Mouse (Mus musculus) thymus, postnatal 36 days (tissue): ENCODE measurements around the gene Mpl.

Source experiments
- DNase-seq, 2 experiments: peaks; one replicate each; pipeline ENCODE4 v3.0.0; 2022; ENCODE audit warnings: mixed read lengths in 2 of 2

Mpl gene

GRCm38 (mm10) chr4:118427415-118427767 is 29.9 kb downstream of the Mpl start:
- no peak for DNase-seq

- no peak for DNase-seq
Observed at GRCm38 (mm10) chr4:118425374-118425773, 31.9 kb downstream of the Mpl start.

- no peak for DNase-seq
Observed at GRCm38 (mm10) chr4:118424541-118425160, 32.7 kb downstream of the Mpl start.

DNA sequence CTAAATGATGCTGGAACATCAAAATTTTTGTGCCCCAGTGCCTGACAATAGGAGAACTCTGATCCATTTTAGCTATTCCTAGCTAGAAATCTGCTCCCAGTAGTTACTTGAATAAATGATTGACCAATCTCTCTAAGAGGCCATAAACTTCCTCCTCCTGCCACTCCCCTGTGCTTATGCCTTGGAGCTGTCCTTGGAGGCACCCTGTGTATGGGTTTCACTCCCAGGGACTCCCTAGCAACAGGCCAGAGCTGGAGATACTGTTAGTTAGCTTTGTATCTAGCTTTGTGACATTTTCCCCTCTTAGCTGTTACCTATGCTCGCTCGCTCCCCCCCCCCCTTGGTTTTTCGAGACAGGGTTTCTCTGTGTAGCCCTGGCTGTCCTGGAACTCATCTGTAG is 35.9 kb downstream of the Mpl start:
- DNase-seq, result no peak

- no peak for DNase-seq
Observed at GRCm38 (mm10) chr4:118417112-118417797, 40.1 kb downstream of the Mpl start.

- DNase-seq, result no peak
Observed at GRCm38 (mm10) chr4:118416329-118416728, 41.0 kb downstream of the Mpl start.

- no peak for DNase-seq
Observed at GRCm38 (mm10) chr4:118415779-118416178, 41.5 kb downstream of the Mpl start.

DNA sequence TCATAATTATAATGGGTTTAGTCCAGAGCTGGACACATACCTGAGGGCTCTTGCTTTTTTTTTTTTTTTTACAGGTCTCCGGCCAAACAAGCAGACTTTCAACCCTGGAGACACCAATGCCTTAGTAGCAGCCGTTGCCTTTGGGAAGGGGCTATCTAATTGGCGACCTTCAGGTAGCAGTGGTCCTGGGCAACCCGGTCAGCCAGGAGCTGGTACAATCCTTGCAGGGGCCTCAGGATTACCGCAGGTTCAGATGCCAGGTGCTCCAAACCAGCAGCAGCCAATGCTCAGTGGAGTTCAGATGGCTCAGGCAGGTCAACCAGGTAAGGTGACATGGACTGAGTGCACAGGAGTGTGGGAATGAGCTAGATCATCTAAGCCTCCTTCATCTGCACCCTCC is 43.8 kb downstream of the Mpl start:
- DNase-seq, result no peak

DNA sequence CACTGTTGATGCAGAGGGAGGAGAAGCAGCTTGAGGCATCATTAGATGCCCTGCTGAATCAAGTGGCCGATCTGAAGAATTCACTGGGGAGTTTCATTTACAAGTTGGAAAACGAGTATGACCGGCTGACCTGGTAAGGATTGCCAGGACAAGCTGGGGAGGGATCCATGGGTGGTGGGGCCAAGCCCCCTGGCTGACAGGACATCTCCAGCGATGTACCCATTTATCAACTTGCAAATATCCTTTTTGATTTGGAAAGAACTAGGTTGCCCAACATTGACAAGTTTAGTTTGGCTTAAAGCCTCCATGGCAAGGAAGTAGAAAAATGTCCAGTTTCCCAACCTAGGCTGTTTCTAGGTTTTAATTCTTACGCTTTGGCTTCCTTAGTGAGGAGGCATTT is 46.4 kb downstream of the Mpl start:
- no peak for DNase-seq

DNA sequence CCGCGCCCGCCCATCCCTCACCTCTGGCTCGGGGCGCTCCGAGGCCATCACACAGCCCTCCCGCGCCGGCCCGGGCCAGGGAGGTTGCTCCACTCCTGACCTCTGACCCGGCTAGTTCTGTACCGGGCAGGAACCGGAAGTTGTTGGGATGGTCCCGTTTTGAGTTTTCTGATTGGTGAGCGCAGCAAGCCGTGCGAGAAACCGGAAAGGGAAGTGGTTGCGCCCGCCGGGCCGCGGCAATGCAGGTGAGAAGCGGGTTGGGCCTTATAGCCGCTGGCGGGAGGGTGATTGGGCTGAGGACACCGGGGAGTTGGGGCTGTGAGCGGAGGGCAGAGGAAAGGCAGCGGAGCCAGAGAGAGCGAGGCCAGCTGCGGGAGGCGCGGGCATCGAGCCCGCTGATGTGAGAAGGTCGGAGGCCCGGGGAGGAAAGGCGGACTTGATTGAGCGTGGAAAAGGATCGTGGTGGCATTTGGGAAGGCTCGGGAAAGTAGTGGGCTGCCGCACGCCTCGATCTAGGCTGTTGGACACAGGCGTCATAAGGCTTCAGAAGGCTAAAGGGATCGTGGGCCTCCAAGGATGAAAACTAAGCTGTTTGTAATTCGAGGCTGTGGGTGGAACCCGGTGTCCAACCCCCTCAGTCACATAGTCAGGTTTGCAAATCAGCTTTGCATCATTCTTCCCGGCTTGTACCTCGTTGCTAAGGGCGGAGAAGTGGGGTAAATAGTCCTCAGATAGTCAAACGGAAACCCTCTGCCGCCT is 48.0 kb downstream of the Mpl start, which contains the start of the genes Szt2 and Med8:
Gene Szt2, minus strand, starts transcription at position 132 of the 759 bp plus-strand sequence.
Gene Med8, plus strand, starts transcription at position 196 of the 759 bp plus-strand sequence.
- DNase-seq, result peak; percentile 88 to 90

GRCm38 (mm10) chr4:118402701-118403100 is 54.6 kb downstream of the Mpl start:
- DNase-seq, result no peak

GRCm38 (mm10) chr4:118401918-118402317 is 55.4 kb downstream of the Mpl start:
- DNase-seq, result no peak

DNA sequence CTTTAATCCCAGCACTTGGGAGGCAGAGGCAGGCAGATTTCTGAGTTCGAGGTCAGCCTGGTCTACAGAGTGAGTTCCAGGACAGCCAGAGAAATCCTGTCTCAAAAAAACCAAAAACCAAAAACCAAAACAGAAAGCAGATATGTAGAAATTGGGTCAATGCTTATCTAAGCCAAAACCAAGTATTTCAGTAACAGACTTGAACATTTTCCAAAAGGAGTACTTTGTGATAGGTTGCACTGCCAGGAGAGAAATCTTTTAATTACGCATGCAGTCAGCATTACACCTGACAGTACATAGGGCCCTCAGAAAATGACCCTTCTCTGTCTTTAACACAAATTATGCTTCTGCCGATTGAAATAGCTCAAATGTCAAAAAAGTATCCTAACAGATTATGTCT is 55.9 kb downstream of the Mpl start:
- DNase-seq, result no peak

GRCm38 (mm10) chr4:118398400-118398799 is 58.9 kb downstream of the Mpl start:
- DNase-seq, result no peak

DNA sequence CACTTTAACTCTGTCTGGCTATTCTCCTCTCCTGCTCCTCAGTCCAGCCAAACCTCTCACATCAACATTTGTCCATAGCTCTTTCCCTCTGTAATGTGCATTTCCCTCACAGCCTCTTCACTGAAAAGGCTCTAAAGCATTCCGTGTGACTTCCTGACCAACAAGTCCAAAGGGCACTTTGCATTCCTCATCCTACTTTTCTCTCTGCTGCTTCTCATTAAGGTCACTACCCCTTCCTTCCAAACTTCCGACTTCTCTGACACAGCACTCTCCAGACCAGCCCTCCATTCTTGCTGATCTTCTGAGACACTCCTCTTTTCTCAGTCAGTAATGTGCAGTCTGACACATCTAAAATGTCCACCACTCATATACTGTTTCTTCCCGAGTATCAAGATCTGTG is 60.9 kb downstream of the Mpl start:
- DNase-seq, result no peak

DNA sequence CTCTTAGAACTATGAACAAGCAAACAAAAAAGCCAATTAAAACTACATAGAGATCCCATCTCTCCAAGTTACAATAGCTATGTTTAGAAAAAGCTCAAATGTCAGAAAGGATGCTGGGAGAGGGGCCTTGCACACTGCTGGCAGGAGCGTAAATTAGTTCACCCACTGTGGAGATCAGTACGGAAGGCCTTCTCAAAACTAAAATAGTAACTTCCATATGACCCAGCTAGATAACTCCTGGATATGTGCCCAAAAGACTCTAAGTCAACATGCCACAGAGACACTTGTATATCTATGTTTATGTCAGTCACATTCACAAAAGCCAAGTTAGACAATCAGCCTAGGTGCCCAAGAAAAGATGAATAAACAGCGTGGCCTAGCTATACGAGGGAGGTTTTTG is 62.0 kb downstream of the Mpl start:
- no peak for DNase-seq

GRCm38 (mm10) chr4:118394505-118394904 is 62.8 kb downstream of the Mpl start:
- no peak for DNase-seq
